Mouse (Mus musculus) E14TG2a.4 (cell line): ENCODE results near the gene Itgb7.

Experiments used
- CTCF ChIP-seq: conservative IDR thresholded peaks from 2 replicates; pipeline ENCODE4 v1.5.1; 2014; ENCODE audit warnings: low read length
- NANOG ChIP-seq: IDR thresholded peaks from 2 replicates; pipeline ENCODE4 v1.6.1; 2014; ENCODE audit warnings: borderline replicate concordance, low read length, mixed read lengths
- POU5F1 ChIP-seq: IDR thresholded peaks from 2 replicates; pipeline ENCODE4 v1.6.1; 2014; ENCODE audit warnings: low read length, borderline replicate concordance

GRCm38 (mm10) chr15:102208092-102208561 lies 23.6 kb downstream of the Itgb7 start:
- TF ChIP-seq CTCF (no peak), POU5F1 (no peak), NANOG (no peak)
